Comparison of ENCODE assay signal across 26 mouse cellular contexts in the genomic region with DNA sequence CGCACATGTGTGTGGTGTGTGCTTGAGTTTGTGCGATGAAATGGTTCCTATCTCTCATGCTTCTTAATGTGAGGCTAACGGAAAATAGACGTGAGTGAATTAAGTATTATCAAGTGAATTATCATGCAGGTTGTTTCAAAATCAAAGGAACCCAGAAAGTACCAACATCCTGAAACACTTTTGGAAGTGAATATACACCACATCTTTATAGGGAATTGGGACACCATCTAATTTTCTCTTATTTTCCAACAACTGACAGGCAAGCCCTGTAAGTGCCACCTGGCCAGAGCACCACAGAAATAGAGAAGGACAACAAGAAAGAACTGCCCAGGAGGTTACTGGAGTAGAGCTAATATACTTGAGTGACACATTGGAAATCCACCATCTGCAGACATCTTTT. TPM values are rescaled to one million over a fixed set of nuclear protein-coding genes. Genes with fewer than 3 reads are reported as not detected.
DNase-seq lines count a peak whose midpoint lies in the region; ATAC-seq lines count a peak whose summit lies in the region.
"Had no signal": no experiment of that assay in that cellular context is flagged by ENCODE, and none has a peak within 500 bp of the region (broad histone marks: within the 10 kb centered on the region; RNA-seq: fewer than 3 reads in every experiment).

No protein-coding gene starts in this region.

- H3K27ac ChIP-seq in heart, embryonic 10.5 days: peak overlapping the region; percentile 94
- no peak overlapping the region for H3K27ac ChIP-seq in hindbrain, embryonic 11.5 days (ENCODE audit: low read depth, low read length)
- H3K27ac ChIP-seq in hindbrain, embryonic 16.5 days (ENCODE audit: low read depth, low read length): no peak overlapping the region
- peak overlapping the region; percentile 95 for H3K27ac ChIP-seq in heart, embryonic 15.5 days
- no peak overlapping the region for H3K27ac ChIP-seq in liver, embryonic 13.5 days
- H3K27ac ChIP-seq: embryonic facial prominence, embryonic 12.5 days; forebrain, embryonic 12.5 days; hindbrain, embryonic 12.5 days; limb, embryonic 15.5 days; lung, embryonic 15.5 days had no signal

- no peaks in the 10 kb centered on the region for H3K9me3 ChIP-seq in heart, embryonic 10.5 days
- H3K9me3 ChIP-seq in hindbrain, embryonic 11.5 days (ENCODE audit: control insufficient read depth, low read length): no peaks in the 10 kb centered on the region
- H3K9me3 ChIP-seq in hindbrain, embryonic 16.5 days (ENCODE audit: control insufficient read depth, low read length): no peaks in the 10 kb centered on the region
- no peaks in the 10 kb centered on the region for H3K9me3 ChIP-seq in heart, embryonic 15.5 days (replicated peaks)
- H3K9me3 ChIP-seq in liver, embryonic 13.5 days (replicated peaks): no peaks in the 10 kb centered on the region
- H3K9me3 ChIP-seq: embryonic facial prominence, embryonic 12.5 days; forebrain, embryonic 12.5 days; hindbrain, embryonic 12.5 days; limb, embryonic 15.5 days; lung, embryonic 15.5 days had no signal

- no peak for ATAC-seq in hindbrain, embryonic 11.5 days (ENCODE audit: low FRiP score)
- ATAC-seq in hindbrain, embryonic 16.5 days: no peak
- no peak for ATAC-seq in heart, embryonic 15.5 days (replicated peaks; ENCODE audit: insufficient number of reproducible peaks, insufficient read depth, low FRiP score, low read depth)
- no peak for ATAC-seq in liver, embryonic 13.5 days (ENCODE audit: low read depth)
- ATAC-seq: inflammation-experienced regulatory T-cells, adult 6 months; Patski had no signal

- peaks cover 31% of the 10 kb centered on the region for H3K36me3 ChIP-seq in heart, embryonic 10.5 days
- no peaks in the 10 kb centered on the region for H3K36me3 ChIP-seq in hindbrain, embryonic 11.5 days (ENCODE audit: control insufficient read depth, insufficient read depth, low read length)
- H3K36me3 ChIP-seq in hindbrain, embryonic 16.5 days (ENCODE audit: control insufficient read depth, insufficient read depth, low read length): no peaks in the 10 kb centered on the region
- H3K36me3 ChIP-seq in heart, embryonic 15.5 days: no peaks in the 10 kb centered on the region
- H3K36me3 ChIP-seq in liver, embryonic 13.5 days: no peaks in the 10 kb centered on the region
- H3K36me3 ChIP-seq: embryonic facial prominence, embryonic 12.5 days; forebrain, embryonic 12.5 days; hindbrain, embryonic 12.5 days; limb, embryonic 15.5 days; lung, embryonic 15.5 days had no signal

- no peak overlapping the region for H3K4me2 ChIP-seq in hindbrain, embryonic 11.5 days (replicated peaks; ENCODE audit: low read depth, low read length)
- no peak overlapping the region for H3K4me2 ChIP-seq in hindbrain, embryonic 16.5 days (ENCODE audit: low read length)
- H3K4me2 ChIP-seq in heart, embryonic 15.5 days: peak overlapping the region; percentile 64
- no peak overlapping the region for H3K4me2 ChIP-seq in liver, embryonic 13.5 days
- H3K4me2 ChIP-seq: embryonic facial prominence, embryonic 12.5 days; forebrain, embryonic 12.5 days; hindbrain, embryonic 12.5 days; limb, embryonic 15.5 days; lung, embryonic 15.5 days had no signal

- 10% methylated on average over 4 of the region's 4 CpGs for WGBS in heart, embryonic 10.5 days
- WGBS in hindbrain, embryonic 11.5 days: 11% methylated on average over 4 of the region's 4 CpGs
- 10% methylated on average over 4 of the region's 4 CpGs for WGBS in hindbrain, embryonic 16.5 days
- 13% methylated on average over 4 of the region's 4 CpGs for WGBS in heart, embryonic 15.5 days
- WGBS in liver, embryonic 13.5 days (ENCODE audit: insufficient replicate concordance): 32% methylated on average over 4 of the region's 4 CpGs

- no peak for DNase-seq in heart, embryonic 10.5 days (ENCODE audit: low spot score)
- DNase-seq in heart, postnatal 14 days: no peak
- peak; percentile 44 for DNase-seq in hindbrain, embryonic 11.5 days (ENCODE audit: low spot score)
- DNase-seq in liver, embryonic 13.5 days: no peak
- no peak for DNase-seq in kidney, postnatal 36 days
- DNase-seq: adrenal gland, postnatal 36 days; cerebellum, adult 11 months; gastrocnemius, postnatal 25 days; kidney, adult 18-20 months; kidney, postnatal 10 days; left cerebral cortex, postnatal 4 days; lung, postnatal 36 days had no signal

- H3K4me1 ChIP-seq in heart, embryonic 10.5 days: peaks cover 36% of the 10 kb centered on the region
- peaks cover 8% of the 10 kb centered on the region; the same call in 1 of the 2 replicates for H3K4me1 ChIP-seq in hindbrain, embryonic 11.5 days (replicated peaks; ENCODE audit: control insufficient read depth, insufficient read depth, low read length)
- H3K4me1 ChIP-seq in hindbrain, embryonic 16.5 days (ENCODE audit: control insufficient read depth, insufficient read depth, low read depth, low read length): peaks cover 7% of the 10 kb centered on the region; the same call in 1 of the 2 replicates
- H3K4me1 ChIP-seq in heart, embryonic 15.5 days (replicated peaks): peaks cover 17% of the 10 kb centered on the region
- H3K4me1 ChIP-seq in liver, embryonic 13.5 days (replicated peaks): peaks cover 10% of the 10 kb centered on the region; the same call in 1 of the 2 replicates

- peak overlapping the region; percentile 74 for H3K4me3 ChIP-seq in heart, embryonic 10.5 days
- no peak overlapping the region for H3K4me3 ChIP-seq in hindbrain, embryonic 11.5 days (ENCODE audit: low read depth, low read length)
- no peak overlapping the region for H3K4me3 ChIP-seq in hindbrain, embryonic 16.5 days (ENCODE audit: low read length)
- H3K4me3 ChIP-seq in heart, embryonic 15.5 days: peak overlapping the region; percentile 66
- H3K4me3 ChIP-seq in liver, embryonic 13.5 days (replicated peaks): peak overlapping the region; percentile 43
- H3K4me3 ChIP-seq: embryonic facial prominence, embryonic 12.5 days; forebrain, embryonic 12.5 days; hindbrain, embryonic 12.5 days; limb, embryonic 15.5 days; lung, embryonic 15.5 days; megakaryocyte, embryonic 14.5 days had no signal

- 0 out of 2 replicates have a peak, but pooled peaks cover 11% of the 10 kb centered on the region for H3K27me3 ChIP-seq in heart, embryonic 10.5 days (ENCODE audit: insufficient read depth, poor library complexity, severe bottlenecking)
- peaks cover 82% of the 10 kb centered on the region for H3K27me3 ChIP-seq in hindbrain, embryonic 11.5 days (ENCODE audit: control insufficient read depth, insufficient read depth, low read length)
- H3K27me3 ChIP-seq in hindbrain, embryonic 16.5 days (replicated peaks; ENCODE audit: control insufficient read depth, insufficient read depth, low read length): peaks cover 55% of the 10 kb centered on the region
- H3K27me3 ChIP-seq in heart, embryonic 15.5 days: 0 out of 2 replicates have a peak, but pooled peaks cover 3% of the 10 kb centered on the region
- H3K27me3 ChIP-seq in liver, embryonic 13.5 days: peaks cover 84% of the 10 kb centered on the region

- intact Hi-C loops in heart, postnatal 14 days (cut with DNase I): loop anchor here (5.0 kb wide), 1 partner anchor 256 kb away; no protein-coding TSS in a partner anchor

- no peak overlapping the region for H3K9ac ChIP-seq in hindbrain, embryonic 11.5 days (ENCODE audit: low read depth, low read length)
- H3K9ac ChIP-seq in hindbrain, embryonic 16.5 days (ENCODE audit: low read depth, low read length): no peak overlapping the region
- H3K9ac ChIP-seq in heart, embryonic 15.5 days: peak overlapping the region; percentile 97
- H3K9ac ChIP-seq in liver, embryonic 13.5 days: peak overlapping the region; percentile 1; the same call in 1 of the 2 replicates
- H3K9ac ChIP-seq: embryonic facial prominence, embryonic 12.5 days; forebrain, embryonic 12.5 days; hindbrain, embryonic 12.5 days; limb, embryonic 15.5 days; lung, embryonic 15.5 days had no signal

RNA-seq across cellular contexts. Expression of gene Tbx20, which starts 2.4 kb away (rescaled TPM):
- 46.8 and 69.7 TPM in 2 replicates for polyA plus RNA-seq in heart, embryonic 10.5 days (2016; fragmentation: Nextera tagmentation; extraction: Ambion mirVana)
- total RNA-seq in heart, postnatal 14 days (2021): 100 to 1,000 TPM; 115 to 118 TPM
- 1.7 and 4.3 TPM in 2 replicates for polyA plus RNA-seq in hindbrain, embryonic 11.5 days (2014; fragmentation: Nextera tagmentation; extraction: Ambion mirVana)
- 0.78 and 1.2 TPM in 2 replicates for polyA plus RNA-seq in hindbrain, embryonic 16.5 days (2015; fragmentation: Nextera tagmentation; extraction: Ambion mirVana)
- polyA plus RNA-seq in heart, embryonic 15.5 days (2015; fragmentation: Nextera tagmentation; extraction: Ambion mirVana): 62.6 and 70.1 TPM in 2 replicates
- polyA plus RNA-seq in liver, embryonic 13.5 days (2015; fragmentation: Nextera tagmentation; extraction: Ambion mirVana): 0.69 and 0.96 TPM in 2 replicates
- total RNA-seq: gastrocnemius, postnatal 25 days; layer of hippocampus, adult 18-20 months; layer of hippocampus, postnatal 14 days; left cerebral cortex, postnatal 4 days had no signal
- polyA plus RNA-seq: cortical plate, adult 2 months; inflammation-experienced regulatory T-cells, adult 6 months; limb, embryonic 15.5 days; spleen, adult 2 months had no signal

Comparison
In these comparisons a context has a peak if more than half of its experiments do, and no peak if none do; other contexts are left out.
1. H3K27ac ChIP-seq: peak in heart, embryonic 10.5 days (single experiment) and heart, embryonic 15.5 days (single experiment); none in hindbrain, embryonic 11.5 days (single experiment), hindbrain, embryonic 16.5 days (single experiment) and liver, embryonic 13.5 days (single experiment).
2. H3K4me3 ChIP-seq: peak in heart, embryonic 10.5 days (single experiment), heart, embryonic 15.5 days (single experiment) and liver, embryonic 13.5 days (single experiment); none in hindbrain, embryonic 11.5 days (single experiment) and hindbrain, embryonic 16.5 days (single experiment).
3. H3K9ac ChIP-seq: peak in heart, embryonic 15.5 days (single experiment) and liver, embryonic 13.5 days (single experiment); none in hindbrain, embryonic 11.5 days (single experiment) and hindbrain, embryonic 16.5 days (single experiment).